Mouse (Mus musculus) brain, embryonic 14.5 days (tissue): ENCODE measurements around the gene Tstd2.

ENCODE experiments used
- CTCF ChIP-seq: fragments of 200-500 bp; IDR thresholded peaks from 2 replicates; pipeline ENCODE4 v1.5.1; 2012; ENCODE audit warnings: inconsistent platforms, mild to moderate bottlenecking, moderate library complexity, borderline replicate concordance; ENCODE audit not compliant: insufficient read depth, insufficient read length; ENCODE audit errors: extremely low read depth
- POLR2A ChIP-seq: fragments of 200-500 bp; IDR thresholded peaks from 2 replicates; pipeline ENCODE4 v1.6.1; 2012; ENCODE audit warnings: mild to moderate bottlenecking, inconsistent platforms, borderline replicate concordance; ENCODE audit not compliant: poor library complexity, insufficient read depth, insufficient read length, severe bottlenecking; ENCODE audit errors: extremely low read depth

DNA sequence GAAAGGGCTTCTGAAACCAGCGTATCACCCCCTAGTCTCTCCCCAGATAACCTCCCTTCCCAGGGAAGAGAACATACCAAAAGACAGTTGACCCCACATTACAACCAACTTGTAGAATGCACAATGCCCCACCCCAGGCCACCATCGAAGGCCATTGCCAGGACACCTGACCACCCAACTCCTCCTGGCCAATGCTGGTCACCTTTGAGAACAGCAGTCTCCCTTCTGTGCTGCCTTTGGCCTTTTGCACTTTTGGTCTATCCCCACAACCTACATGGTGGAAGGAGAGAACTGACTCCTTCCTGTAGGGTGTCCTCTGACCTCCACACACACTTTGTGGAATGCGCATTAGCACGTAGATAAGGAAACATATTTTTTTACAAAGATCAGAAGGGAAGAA, 21.0 kb downstream of the Tstd2 start:
- TF ChIP-seq CTCF = no peak
- no peak for TF ChIP-seq POLR2A
